ENCODE assay signal across 8 mouse cellular contexts in genomic region chr15:82982724-82983415, GRCm38 (mm10). TPM values are rescaled to one million over a fixed set of nuclear protein-coding genes. Genes with fewer than 3 reads are reported as not detected.
DNase-seq lines count a peak whose midpoint lies in the region; ATAC-seq lines count a peak whose summit lies in the region.

No protein-coding gene starts in this region.

- 3% methylated on average over 18 of the region's 18 CpGs for WGBS in limb, embryonic 12.5 days

- ATAC-seq in limb, embryonic 12.5 days (ENCODE audit: insufficient number of reproducible peaks, insufficient read depth, low FRiP score, low TSS enrichment, low read depth), result peak; percentile 44; the same call in 1 of the 2 replicates
- no peak for ATAC-seq in megakaryocyte-erythroid progenitor cell, adult 5-6 weeks (replicated peaks; ENCODE audit: low FRiP score, low TSS enrichment, poor library complexity, severe bottlenecking)

- H3K27ac ChIP-seq in limb, embryonic 12.5 days, result peak overlapping the region; percentile 93

- DNase-seq in MN1 (ENCODE audit: low spot score), result peak; percentile 42
- DNase-seq in embryo, embryonic 11.5 days (ENCODE audit: low read depth, low spot score), result peak; percentile 57
- DNase-seq in heart, adult 9 months (ENCODE audit: low spot score in 2 of 2), result peak; percentile 28 to 50
- DNase-seq in yolk sac, embryonic 10.5 days (ENCODE audit: low spot score), result no peak
- no peak for DNase-seq in urinary bladder, postnatal 14 days (ENCODE audit: low spot score)
- no peak for DNase-seq in adrenal gland, adult 18-20 months (ENCODE audit: low spot score in 2 of 2)

- H3K9me3 ChIP-seq in limb, embryonic 12.5 days, result no peaks in the 10 kb centered on the region

- peak overlapping the region; percentile 52 for H3K4me2 ChIP-seq in limb, embryonic 12.5 days

- H3K27me3 ChIP-seq in limb, embryonic 12.5 days, result peaks cover 19% of the 10 kb centered on the region

- H3K9ac ChIP-seq in limb, embryonic 12.5 days (replicated peaks), result no peak overlapping the region; the same call in 1 of the 2 replicates

- peaks cover 71% of the 10 kb centered on the region for H3K4me1 ChIP-seq in limb, embryonic 12.5 days (replicated peaks)

- H3K36me3 ChIP-seq in limb, embryonic 12.5 days, result no peaks in the 10 kb centered on the region

- peak overlapping the region; percentile 22 for H3K4me3 ChIP-seq in limb, embryonic 12.5 days (replicated peaks)

RNA-seq across cellular contexts. Expression of gene Tcf20, which starts 4.8 kb away (rescaled TPM):
- polyA plus RNA-seq in limb, embryonic 12.5 days (2016; fragmentation: Nextera tagmentation; extraction: Ambion mirVana), result 12.1 and 13.6 TPM in 2 replicates
- 57.7 and 70.5 TPM in 2 replicates for total RNA-seq in megakaryocyte-erythroid progenitor cell, adult 5-6 weeks (2014; fragmentation: Nextera tagmentation)
- total RNA-seq in megakaryocyte-erythroid progenitor cell, adult 5-6 weeks (2017), result 87.5 and 106 TPM in 2 replicates
- 10 to 100 TPM; 84.4 to 91.1 TPM for total RNA-seq in adrenal gland, adult 18-20 months (2021)

RNA-seq across cellular contexts. Expression of gene Nfam1, which starts 50.2 kb away (rescaled TPM):
- 3.0 TPM in 2 replicates for polyA plus RNA-seq in limb, embryonic 12.5 days (2016; fragmentation: Nextera tagmentation; extraction: Ambion mirVana)
- 3.7 and 4.1 TPM in 2 replicates for total RNA-seq in megakaryocyte-erythroid progenitor cell, adult 5-6 weeks (2014; fragmentation: Nextera tagmentation)
- 2.7 and 6.9 TPM in 2 replicates for total RNA-seq in megakaryocyte-erythroid progenitor cell, adult 5-6 weeks (2017)
- 1 to 10 TPM; 3.2 to 4.1 TPM for total RNA-seq in adrenal gland, adult 18-20 months (2021)

Comparison
In these comparisons a context has a peak if more than half of its experiments do, and no peak if none do; other contexts are left out.
1. DNase-seq: peak in MN1 (single experiment), embryo, embryonic 11.5 days (single experiment) and heart, adult 9 months (2 of 2); none in yolk sac, embryonic 10.5 days (single experiment), urinary bladder, postnatal 14 days (single experiment) and adrenal gland, adult 18-20 months (0 of 2).